Mouse (Mus musculus): ENCODE results near the gene Tnr.

GRCm38 (mm10) chr1:159657856-159658542, 134.4 kb downstream of the Tnr start:
- TF ChIP-seq CTCF (IDR thresholded peaks at IDR 0.05; ENCODE audit: low read depth): no peak
- TF ChIP-seq EP300 (IDR thresholded peaks at IDR 0.05; ENCODE audit: low read depth): no peak
